Mouse (Mus musculus) liver, postnatal 0 days (tissue): ENCODE measurements at regions not wholly inside any gene's neighbourhood (a gene's known extent, or its start where the extent isn't known, plus 50 kb on each side); places are given as distances from the start of the nearest gene placed in this dataset.

Experiments used
- CTCF ChIP-seq: sonication (generic); IDR thresholded peaks from 2 replicates; pipeline ENCODE4 v1.5.1; 2016; ENCODE audit warnings: antibody characterized with exemption, low read depth
- EP300 ChIP-seq: IDR thresholded peaks from 2 replicates; pipeline ENCODE4 v1.6.1; 2016; ENCODE audit warnings: antibody characterized with exemption, low read depth, mild to moderate bottlenecking

DNA sequence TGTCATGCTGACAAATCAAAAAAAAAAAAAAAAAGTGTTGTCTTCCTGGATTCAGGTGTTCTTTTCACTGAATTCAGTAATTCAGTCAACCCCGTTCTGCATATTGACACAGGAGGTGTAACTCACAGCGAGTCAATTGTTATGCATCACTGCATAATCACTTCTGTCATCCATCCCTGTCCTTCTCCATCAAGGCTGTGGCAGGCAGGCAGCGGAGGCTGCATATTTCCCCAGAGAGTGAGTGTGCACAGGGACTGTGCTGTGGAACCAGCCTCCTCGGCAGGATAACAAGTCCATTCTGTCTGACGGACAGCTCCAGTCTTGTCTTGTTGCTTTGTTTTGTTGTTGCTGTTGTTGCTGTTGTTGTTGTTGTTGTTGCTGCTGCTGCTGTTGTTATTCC, 127.3 kb upstream of the Lmo4 start:
- TF ChIP-seq CTCF (no peak), EP300 (no peak)
